Mouse (Mus musculus) right cerebral cortex, adult 18-20 months (tissue): Measurements from ENCODE around the gene 0610009B22Rik.
A peak's percentile ranks its signal among the peaks of the same experiment; 100 is the strongest.

Experiments
- DNase-seq: peaks from one replicate; pipeline ENCODE4 v3.0.0; 2022; ENCODE audit warnings: mixed read lengths

0610009B22Rik gene

DNA sequence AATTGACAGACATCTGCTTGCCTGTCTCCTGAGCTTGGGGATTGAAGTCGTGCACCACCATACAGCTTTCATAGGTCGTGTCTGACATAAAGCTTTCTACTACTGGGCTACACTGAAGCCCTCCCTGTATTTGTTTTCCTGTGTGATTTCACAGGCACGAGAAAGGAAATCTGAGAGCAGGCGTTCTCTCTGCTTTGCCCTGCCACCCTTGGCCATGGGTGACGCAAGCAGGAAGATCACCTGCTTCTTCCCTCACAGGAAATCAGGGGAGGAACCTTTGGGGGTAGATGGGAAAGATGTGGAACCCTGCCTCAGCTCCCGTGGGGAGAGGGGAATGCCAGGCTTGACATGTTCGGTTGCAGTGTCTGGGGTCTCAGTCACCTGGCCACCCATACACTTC lies 30.4 kb downstream of the 0610009B22Rik start:
- DNase-seq = no peak

DNA sequence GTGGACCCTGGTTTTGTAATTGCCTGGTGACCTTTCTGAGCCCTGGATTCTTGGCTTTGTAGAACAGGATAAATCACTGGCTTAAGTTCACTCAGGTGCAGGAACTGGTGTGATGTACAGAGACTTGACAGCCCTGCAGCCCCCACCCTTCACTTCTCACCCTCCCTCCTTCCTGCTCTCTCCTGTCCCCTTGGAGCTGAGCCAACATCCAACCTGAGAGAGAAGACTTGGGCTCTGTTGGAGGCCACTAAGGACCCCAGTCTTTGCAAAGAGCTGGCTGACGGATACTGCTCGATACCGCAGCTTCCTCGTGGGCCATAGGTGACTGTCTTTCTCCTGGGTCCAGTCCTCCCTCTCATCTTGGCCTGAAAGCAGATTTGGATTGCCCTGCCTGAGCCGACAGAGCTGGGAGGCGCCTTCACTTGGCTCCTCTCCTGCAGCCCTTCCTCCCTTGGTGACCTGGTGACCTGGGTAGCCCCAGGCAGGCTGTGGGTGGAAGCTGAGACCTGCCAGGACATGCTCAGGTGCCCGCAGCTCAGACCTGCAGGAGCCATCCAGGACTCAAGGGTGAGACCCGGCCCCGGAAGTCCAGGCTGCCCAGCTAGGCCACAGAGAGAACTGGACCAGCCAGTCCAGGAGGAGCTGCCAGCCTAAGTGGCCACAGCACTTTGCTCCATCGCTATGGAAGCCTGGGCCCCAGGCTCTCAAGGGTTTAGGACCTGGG lies 31.7 kb downstream of the 0610009B22Rik start:
- no peak for DNase-seq

DNA sequence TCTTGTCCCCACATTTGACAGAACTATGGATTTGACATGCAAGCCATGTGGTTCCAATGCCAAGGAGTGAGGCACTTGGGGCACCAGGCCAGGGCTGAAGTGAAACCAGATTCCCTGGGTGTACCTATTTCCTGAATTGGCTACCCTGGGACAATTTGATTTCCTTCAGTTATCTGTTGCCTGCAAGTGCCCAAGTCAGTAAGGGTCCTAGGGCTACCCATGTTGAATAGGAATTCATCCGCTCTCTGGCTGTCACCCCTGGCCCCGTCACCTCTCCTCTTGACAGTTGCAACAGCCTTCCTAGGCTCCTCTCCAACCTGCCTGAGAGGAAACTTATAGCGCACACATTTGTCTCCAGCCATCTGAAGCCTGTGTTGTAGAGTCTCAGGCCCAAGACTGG lies 33.8 kb downstream of the 0610009B22Rik start:
- no peak for DNase-seq

DNA sequence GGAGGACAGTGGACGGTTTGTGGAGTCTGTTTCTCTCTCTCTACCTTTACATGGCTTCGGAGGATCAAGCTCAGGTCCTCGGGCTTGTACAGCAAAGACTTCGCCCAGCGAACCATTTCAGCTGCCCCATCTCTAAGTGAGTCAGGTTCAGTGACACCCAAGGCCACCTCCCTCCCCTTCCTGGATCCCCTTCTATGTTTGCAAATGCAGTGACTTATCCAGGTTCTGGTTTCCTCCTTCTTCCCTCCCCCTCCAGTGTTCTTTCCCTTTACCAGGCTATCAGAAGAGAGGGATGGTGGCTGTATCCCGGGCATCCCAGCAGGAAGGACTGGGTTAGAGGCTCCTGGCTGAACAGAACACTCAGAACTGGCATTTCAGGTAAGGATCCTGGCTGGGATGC lies 34.9 kb downstream of the 0610009B22Rik start:
- DNase-seq = no peak

DNA sequence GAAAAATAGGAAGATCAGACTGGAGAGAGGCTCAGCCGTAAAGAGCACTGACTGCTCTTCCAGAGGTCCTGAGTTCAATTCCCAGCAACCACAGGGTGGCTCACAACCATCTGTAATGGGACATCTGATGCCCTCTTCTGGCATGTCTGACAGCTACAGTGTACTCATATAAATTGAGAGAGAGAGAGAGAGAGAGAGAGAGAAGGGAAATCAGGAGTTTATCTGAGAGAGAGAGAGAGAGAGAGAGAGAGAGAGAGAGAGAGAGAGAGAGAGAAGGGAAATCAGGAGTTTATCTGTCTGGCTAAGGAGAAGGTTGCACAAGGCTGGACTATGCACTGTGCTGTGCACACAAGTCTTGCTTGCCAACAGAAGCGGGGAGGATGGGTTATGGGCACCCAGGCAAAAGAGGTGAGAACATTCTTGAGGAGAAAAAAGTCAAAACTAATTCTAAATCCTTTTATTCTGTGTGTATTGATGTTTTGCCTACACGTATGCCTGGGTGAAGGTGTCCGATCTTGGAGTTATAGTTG lies 35.7 kb downstream of the 0610009B22Rik start:
- DNase-seq = no peak

DNA sequence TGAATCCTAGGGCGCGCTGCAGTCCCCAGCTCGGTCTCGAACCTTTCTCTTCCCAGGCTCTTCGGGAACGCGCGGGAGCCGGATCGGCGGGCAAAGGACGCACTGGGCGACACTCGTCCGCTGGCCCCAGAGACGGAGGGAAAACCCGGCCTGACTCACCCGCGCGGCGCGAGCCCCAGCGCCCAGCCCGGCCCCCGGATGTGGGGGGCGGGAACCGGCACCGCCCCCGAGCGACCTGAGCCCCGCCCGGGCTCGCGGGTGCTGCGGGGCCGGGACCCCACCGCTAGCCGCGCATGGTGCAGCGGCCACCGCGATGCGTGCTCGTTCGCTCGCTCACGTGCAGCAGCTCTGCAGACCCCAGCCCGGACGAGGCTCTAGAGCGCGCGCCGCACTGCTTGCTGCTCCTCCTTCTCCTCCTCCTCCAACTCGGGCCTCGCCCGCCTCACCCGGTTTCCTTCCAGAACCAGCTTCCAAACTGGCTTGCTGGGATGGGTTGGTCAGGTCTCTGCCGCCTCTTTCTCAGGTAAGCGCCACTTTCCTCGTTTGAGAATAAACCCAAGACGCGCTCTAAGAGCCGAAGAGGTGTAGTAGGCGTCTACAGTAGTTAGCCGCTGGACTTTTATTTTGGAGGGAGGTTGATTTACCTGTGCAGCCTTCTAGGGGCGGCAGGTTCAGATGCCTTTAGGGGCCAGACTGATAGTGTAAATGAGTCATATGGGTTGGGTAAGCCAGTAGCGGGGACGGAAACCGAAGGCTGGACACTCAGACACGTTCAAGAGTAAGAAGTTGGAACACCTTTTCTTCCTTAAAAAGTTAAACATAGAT lies 37.8 kb downstream of the 0610009B22Rik start, which contains the start of the genes N4bp3 and D930048N14Rik:
Gene N4bp3 (minus strand): TSS at position 152 of the 825 bp plus-strand sequence.
Gene D930048N14Rik (plus strand): TSS at position 264 of the 825 bp plus-strand sequence.
- DNase-seq = no peak

DNA sequence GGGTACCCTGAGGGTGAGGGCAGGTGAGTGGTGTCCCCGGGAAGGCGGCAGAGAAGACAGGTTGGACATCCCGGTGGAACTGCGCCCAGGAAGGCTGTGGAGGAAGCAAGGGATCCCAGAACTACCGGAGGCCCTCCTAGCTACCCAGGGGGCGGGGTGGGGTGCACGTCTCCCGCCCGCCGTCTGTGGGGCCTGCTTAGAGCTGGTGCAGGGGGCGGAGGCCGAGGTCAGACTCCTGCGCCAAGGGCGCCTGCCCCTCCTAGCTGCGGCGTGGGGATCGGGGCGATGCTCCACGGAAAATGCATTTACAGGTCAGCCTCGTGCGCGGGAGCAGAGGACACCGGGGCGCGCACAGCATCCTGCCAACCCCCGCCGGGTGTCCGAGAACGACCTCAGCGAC lies 38.4 kb downstream of the 0610009B22Rik start:
- DNase-seq = no peak

DNA sequence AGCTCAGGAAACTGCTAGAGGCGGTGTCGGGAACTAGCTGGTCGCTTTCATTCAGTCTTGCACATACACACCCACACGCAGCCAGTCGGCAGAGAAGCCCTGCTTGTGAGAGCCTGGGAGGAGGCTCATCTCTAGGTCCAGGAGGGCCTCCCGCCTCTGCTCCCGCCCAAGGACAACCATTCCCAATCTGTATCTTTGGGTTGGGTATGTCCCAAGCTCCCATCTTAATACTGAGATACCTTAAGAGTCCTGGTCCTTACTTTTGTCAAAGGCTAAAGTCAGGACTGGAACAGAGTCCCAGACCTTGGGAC lies 38.8 kb downstream of the 0610009B22Rik start:
- peak; percentile 57 for DNase-seq

DNA sequence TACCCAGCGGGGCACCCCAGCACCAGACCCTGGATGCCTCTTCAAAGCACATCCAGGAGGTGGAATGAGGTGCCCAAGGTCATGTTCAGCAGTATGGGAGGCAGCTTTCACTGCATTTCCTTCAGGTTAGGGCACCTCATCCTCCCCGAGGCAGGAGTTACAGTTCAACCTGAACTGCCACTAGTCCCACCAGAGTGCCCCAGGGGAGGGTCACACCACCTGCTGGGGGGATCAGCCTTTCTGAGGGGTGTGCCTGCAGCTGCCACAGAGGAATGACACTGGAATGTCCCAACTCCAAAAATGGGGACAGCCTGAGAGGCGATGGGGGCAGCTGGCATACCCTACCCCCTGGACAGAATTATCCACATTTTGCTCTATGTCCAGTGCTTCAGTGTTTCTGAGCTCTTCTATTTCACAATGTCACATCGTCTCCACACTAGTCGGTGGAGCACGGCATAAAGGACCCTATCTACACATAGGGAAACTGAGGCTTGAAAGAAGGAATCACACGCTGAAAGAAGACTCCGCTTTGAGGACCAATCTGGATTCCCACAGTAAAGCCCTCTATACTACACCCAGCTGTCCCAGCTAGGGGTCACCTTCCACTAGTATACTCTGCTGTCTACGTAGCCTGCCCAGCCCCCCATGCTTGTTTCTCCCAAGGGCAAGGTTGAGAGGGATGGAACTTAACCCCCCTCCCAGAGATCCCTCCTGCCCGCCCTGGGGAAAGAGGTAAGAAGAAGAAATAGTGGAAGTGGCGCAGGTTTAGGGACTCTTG lies 39.4 kb downstream of the 0610009B22Rik start:
- no peak for DNase-seq

DNA sequence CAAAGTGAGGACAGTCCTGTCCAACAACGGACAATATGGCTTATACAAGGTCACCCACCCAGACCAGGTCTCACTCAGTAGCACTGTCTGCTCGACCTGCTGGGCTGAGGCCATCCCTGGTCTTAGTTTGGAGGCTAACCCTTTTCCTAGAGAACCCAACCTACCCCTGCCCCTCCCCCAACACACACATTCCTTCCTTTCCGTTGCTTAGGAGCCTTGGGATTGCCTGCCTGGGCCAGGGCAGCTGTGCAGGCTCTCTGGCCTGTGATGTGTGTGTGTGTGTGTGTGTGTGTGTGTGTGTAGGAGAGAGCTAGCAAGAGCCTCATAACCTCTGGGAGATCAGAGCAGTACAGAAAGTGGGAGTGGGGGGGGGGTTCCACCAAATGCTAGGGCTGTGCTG lies 40.1 kb downstream of the 0610009B22Rik start:
- DNase-seq = no peak

DNA sequence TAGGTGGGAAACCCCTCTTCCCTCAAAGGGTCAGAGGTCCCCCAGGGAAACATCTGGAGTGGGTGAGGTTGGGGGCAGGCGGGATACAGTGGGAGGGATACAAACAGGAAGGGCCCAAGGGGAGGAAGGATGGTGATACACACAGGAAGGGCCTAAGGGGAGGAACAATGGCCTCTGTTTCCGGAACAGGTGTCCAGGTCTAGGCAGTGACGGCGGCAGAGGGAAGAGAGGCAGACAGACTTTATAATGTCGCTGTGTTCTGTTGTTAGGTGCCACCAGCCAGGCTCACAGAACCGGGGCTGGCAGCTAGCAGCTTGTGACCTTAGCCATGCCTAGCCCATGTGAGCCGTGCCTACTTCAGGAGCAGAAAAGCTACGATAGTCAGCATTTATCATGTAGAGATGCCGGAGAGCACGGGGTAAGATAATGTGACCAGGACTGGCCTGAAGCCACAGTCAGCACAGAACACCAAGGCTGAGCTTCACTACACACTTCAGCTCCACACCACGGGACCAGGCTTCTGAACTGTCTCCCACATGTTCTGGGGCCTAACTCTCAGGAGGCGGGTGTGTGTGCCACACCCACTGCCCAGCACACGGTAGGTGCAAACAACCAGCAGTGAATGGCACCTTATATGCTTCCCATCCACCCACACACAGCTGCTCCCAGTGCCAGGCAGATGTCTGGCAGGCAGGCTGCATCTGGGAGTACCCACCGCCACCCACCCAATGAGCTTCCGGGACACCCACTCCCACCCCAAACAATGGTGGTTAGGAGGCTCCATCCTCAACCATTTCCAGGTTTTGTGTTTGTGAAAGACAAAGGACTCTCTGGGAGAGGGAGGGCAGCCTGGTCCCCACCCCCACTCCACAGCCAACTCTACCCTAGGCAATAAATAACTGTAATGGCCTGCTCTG lies 41.7 kb downstream of the 0610009B22Rik start:
- DNase-seq = peak; percentile 52

DNA sequence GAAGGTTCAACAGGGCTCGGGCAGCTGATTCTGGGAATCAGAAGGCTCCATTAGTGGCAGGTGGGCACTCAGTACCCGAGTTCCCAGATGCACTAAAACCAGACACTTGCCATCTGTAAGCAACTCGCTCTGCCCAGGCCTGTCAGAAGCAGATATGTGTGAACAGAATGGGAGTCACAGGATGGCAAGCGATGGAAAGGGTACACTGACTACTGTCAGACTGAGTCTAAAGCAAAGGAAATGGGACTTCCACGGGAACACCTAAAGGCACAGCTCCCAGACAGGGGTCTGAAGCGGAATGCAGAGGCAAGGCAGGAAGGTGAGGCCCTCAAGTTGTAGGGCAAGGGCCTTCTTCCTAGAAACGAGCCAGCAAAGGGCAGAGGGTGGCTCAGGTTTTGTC lies 42.4 kb downstream of the 0610009B22Rik start:
- no peak for DNase-seq

DNA sequence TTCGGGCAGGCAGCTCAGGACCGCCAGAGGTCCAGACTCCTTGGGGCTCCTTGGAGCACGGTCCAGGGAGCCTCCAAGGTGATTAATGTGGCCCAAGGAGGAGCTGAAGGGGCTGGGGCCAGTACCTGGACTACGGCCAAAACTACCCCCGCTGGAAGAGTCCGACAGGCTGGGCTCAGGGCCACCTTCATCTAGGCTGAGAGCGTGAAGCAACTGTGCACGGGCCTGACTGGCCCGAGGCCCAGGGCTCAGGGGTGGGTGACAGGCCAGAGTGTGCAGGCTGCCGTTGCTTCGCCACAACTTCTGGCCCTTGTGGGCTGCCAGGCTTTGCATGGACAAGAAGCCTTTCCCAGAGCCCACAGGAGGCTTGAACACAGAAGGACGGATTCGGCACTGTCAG lies 43.4 kb downstream of the 0610009B22Rik start:
- no peak for DNase-seq

DNA sequence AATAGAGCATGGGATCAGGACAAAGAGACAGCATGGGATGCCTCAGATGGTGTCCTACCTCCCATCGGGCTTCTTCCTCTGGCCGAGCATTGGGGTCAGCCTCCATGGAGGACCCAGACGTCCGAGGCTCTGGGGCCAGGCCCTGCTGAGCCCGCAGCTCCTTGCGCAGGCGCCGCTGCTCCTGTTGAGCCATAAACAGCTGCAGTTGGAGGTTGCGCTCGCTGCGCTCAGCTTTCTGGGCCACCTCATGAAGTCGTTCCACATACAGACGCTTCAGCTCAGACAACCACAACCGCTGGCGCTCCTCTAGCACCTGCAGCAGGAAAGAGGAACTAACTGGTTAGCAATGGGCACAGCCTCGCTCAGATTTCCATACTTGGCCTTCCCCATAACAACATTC lies 44.5 kb downstream of the 0610009B22Rik start:
- DNase-seq = no peak

DNA sequence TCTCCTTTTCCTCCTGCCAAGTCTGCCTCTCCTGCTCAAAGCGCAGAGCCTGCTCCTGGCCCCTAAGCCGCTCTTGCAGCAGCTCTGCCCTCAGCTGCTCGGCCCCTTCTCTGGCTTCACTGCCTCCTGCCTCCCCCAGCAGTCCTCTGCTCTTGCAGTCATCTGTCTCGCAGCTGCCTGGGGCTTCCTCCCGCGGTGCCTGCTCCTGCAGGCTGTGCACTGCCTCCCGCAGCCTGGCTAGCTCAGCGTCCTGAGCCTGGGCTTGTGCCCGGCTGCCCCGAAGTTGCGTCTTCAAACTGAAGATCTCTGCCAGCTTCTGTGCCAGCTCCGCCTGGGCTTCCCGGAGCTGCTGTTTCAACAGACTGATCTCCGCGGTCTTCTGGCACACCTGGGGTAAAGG lies 44.9 kb downstream of the 0610009B22Rik start:
- DNase-seq = no peak

DNA sequence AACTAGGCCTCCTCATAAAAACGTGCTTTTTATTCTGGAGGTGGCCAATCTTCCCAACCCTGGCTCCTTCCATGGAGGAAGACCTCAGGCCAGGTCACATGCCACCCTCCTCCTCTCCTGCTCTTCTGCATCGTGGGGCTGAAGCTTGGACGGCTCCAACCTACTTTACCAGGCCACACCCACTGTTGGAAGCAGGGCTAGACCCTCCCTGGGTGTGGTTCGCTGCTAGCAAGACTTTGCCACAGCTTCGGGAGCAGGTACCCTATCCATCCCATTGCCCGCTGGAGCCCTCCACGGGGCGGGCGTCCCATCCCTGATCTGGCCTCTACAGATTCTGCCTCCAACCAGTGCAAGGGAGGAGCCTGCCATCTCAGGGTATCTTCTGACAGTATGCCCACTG lies 45.5 kb downstream of the 0610009B22Rik start:
- DNase-seq = no peak

DNA sequence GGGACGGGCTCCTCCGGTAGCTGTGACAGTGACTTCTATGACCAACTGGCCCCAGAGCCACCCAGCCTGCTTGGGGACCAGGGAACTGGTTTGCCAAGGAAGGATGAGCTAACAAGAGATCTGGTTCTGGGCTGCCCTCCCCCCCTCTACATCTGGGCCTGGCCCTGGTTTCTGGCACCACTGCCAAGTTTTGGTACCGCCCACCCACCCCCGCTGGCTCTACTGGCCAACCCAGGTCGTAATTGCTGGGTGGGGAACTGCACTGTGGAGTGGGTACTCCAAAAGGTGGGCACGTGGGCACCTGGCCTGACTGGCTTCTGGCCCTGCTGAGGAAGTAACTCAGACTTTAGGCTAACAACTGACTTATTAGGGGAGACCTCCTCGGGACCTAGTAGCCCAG lies 47.9 kb downstream of the 0610009B22Rik start:
- DNase-seq = no peak

DNA sequence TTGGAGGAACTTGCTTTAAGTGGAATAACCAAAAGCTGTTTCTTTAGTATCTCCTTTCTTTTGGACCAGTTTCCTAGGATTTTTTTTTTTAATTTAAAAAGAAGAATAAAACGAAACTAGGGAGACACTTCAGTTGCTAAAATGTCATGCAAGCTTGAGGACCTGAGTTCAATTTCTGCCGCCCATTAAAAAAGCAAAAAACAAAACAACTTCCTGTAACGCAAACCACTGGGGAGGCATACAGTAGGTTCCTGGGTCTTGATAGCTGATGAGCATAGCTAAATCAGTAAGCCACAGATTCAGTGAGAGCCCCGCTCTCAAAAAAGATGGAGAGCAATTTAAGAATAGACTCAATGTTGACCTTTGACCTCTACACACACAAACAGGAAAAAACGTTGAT lies 50.2 kb downstream of the 0610009B22Rik start:
- DNase-seq = no peak

DNA sequence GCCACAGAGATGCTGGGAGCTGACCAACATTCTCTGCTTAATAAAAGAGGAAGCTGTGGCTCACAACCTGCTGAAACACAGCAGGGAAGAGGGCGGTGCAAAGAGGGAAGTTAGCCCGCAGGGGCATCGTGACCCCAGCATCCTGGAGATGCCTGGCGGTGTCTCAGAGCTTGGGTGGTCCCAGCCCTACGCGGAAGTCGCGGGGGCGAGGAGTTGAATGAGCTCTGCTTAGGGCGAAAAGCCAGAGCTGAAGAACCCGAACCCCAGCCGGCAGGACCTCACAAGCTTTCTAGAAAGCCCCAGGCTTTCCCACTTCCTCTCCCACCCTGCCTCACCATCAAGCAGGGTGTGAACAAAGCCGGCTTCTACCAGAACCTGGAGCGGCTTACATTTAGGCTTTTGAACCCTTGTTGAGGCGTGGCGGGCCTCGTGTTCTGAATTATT lies 50.7 kb downstream of the 0610009B22Rik start:
- DNase-seq = no peak

DNA sequence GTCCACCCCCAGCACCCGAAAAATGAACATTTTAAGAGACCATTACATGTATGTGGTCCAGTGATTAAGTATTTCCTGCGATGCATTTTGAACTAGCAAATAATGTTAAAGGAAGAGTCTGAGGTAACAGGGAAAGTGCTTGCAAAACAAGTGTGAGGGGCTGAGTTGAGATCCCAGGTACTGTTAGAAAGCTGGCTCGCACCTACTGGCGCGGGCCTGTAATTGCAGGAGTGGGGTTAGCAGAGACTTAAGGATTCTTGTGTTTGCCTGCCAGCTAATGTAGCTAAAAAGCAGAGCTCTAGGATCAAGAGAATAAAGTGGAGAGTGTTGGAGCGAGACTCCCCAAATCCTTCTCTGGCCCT lies 52.4 kb downstream of the 0610009B22Rik start:
- DNase-seq = peak; percentile 73

DNA sequence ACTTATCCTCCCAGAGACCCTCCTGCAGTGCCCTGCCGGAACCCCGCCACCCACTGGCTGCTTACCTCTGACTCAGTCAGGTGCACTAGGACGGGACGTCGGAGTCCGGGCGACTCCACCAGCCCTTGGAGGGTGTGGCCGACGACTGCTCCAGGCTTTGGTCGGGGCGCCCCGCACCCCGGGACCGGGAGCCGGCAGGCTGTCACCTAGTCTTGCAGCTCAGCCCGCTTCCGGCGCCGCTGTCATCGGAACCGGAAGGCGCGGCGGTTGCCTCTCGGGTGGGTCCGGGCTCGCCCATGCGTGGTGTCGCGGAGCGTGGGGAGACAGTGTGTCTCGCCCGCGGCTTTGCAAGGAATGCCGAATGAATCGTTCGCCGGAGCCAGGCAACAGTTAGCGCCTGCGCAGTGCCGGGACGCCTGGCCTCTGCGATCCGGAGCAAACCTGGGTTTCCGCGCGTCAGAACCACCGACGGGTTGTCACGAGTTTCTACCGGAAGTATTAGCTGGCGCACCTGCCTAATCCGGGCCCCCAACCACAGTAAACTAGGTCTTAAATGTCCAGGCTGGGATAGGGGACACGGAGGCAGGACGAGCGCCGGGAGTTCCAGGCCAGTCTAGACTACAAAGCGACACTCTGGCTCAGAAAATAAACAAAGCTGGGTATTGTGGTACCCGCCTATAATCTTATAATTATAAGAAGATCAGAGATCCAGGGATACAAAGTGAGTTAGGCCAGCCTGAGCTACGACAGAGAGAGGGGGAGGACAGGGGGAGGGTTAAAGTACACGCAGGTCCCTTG lies 53.0 kb downstream of the 0610009B22Rik start, which contains the start of gene Rmnd5b:
Gene Rmnd5b (minus strand): TSS at position 372 of the 798 bp plus-strand sequence.
- DNase-seq = peak; percentile 97
